Mouse (Mus musculus) ovary, adult 18-20 months (tissue): ENCODE measurements around the gene Zfp598.
"Not testable (repeated sequence)": the region's sequence is repeated elsewhere in the genome, so short reads cannot be mapped to it uniquely, and the experiment has no call there.

Source experiments
- DNase-seq: peaks from one replicate; pipeline ENCODE4 v3.0.0; 2022; ENCODE audit warnings: low spot score, mixed read lengths

Zfp598 gene

GRCm38 (mm10) chr17:24646381-24646780 lies 23.1 kb upstream of the Zfp598 start:
- DNase-seq: no peak

GRCm38 (mm10) chr17:24647493-24647892 lies 22.0 kb upstream of the Zfp598 start:
- DNase-seq: no peak

GRCm38 (mm10) chr17:24648731-24649377 lies 20.6 kb upstream of the Zfp598 start:
- DNase-seq: no peak

GRCm38 (mm10) chr17:24649581-24650069 lies 19.9 kb upstream of the Zfp598 start:
- no peak for DNase-seq

GRCm38 (mm10) chr17:24650070-24650616 lies 19.3 kb upstream of the Zfp598 start, which contains the start of gene Slc9a3r2:
Slc9a3r2 (minus strand) TSS chr17:24650327.
- no peak for DNase-seq

GRCm38 (mm10) chr17:24650766-24651165 lies 18.7 kb upstream of the Zfp598 start:
- no peak for DNase-seq

- no peak for DNase-seq
Observed at GRCm38 (mm10) chr17:24651835-24652234, 17.7 kb upstream of the Zfp598 start.

- DNase-seq: no peak
Observed at GRCm38 (mm10) chr17:24653967-24654710, 15.3 kb upstream of the Zfp598 start.

- no peak for DNase-seq
Observed at GRCm38 (mm10) chr17:24654969-24655368, 14.5 kb upstream of the Zfp598 start.

- no peak for DNase-seq
Observed at GRCm38 (mm10) chr17:24658017-24658758, 11.3 kb upstream of the Zfp598 start, which contains the start of gene Npw. Npw (minus strand) TSS chr17:24658457.

GRCm38 (mm10) chr17:24667011-24667410 lies 2.5 kb upstream of the Zfp598 start:
- not testable (repeated sequence) for DNase-seq

GRCm38 (mm10) chr17:24667416-24667815 lies 2.1 kb upstream of the Zfp598 start:
- DNase-seq: no peak

GRCm38 (mm10) chr17:24669214-24669544 lies 308 bp upstream of the Zfp598 start:
- DNase-seq: not testable (repeated sequence)

GRCm38 (mm10) chr17:24670246-24670844 lies 858 bp downstream of the Zfp598 start:
- no peak for DNase-seq

- DNase-seq: no peak
Observed at GRCm38 (mm10) chr17:24671346-24671745, 1.9 kb downstream of the Zfp598 start.

- DNase-seq: no peak
Observed at GRCm38 (mm10) chr17:24672141-24672540, 2.7 kb downstream of the Zfp598 start.

- DNase-seq: no peak
Observed at GRCm38 (mm10) chr17:24674277-24674676, 4.8 kb downstream of the Zfp598 start.

GRCm38 (mm10) chr17:24676187-24676586 lies 6.7 kb downstream of the Zfp598 start:
- DNase-seq: no peak

GRCm38 (mm10) chr17:24676877-24677276 lies 7.4 kb downstream of the Zfp598 start:
- no peak for DNase-seq

- no peak for DNase-seq
Observed at GRCm38 (mm10) chr17:24677500-24678080, 8.1 kb downstream of the Zfp598 start.

- no peak for DNase-seq
Observed at GRCm38 (mm10) chr17:24686514-24686913, 17.0 kb downstream of the Zfp598 start.
